Mouse (Mus musculus): ENCODE results near the gene Mob3b. TPM values are rescaled to one million over a fixed set of nuclear protein-coding genes. Genes with fewer than 3 reads are reported as not detected.

Mob3b gene
- total RNA-seq, 2 experiments from 2014 or later: 5.0 to 5.4 TPM

Other genes starting within 250 kb of the Mob3b start
- not detected for gene Ifnk, start 5.4 kb downstream of the Mob3b start, total RNA-seq (2021)
- gene C9orf72, start 68.7 kb upstream of the Mob3b start, total RNA-seq (2021): 10 to 100 TPM; 25.9 to 27.5 TPM

Data from layer of hippocampus, postnatal 36 days (tissue).